Mouse (Mus musculus): ENCODE measurements around the gene Hyal3. TPM values are rescaled to one million over a fixed set of nuclear protein-coding genes. Genes with fewer than 3 reads are reported as not detected.

Hyal3 gene
- total and polyA plus RNA-seq, 2 experiments from 2014 or later = 1.8 to 4.3 TPM

DNA sequence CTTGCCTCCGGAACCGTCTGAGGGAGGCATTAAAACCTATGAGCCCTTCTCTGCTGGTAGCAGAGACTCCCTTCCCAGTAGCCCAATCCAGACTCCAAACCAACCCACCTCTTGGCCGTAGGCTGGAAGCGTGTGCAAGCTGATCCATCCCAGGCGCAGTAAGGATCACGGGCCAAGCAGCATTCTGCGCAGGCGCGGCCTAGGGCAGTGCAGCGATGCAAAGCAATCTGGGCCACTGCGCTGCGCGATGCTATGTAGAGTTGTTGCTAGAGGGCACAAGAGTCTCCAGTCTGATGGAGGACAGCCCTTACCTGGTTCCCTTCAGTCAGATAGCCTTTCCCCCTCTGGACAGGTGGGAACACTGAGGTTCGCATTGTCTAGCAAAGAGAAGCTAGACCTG is 19.2 kb downstream of the Hyal3 start:
- Histone ChIP-seq H3K4me3 (ENCODE audit: low read depth, low read length) (no peak overlapping the region), H3K4me2 (ENCODE audit: low read depth, low read length, poor library complexity, severe bottlenecking) (no peak overlapping the region), H3K9ac (replicated peaks; ENCODE audit: low read length, poor library complexity, severe bottlenecking) (no peak overlapping the region), H3K9me3 (ENCODE audit: low read length) (no peaks in the 10 kb centered on the region), H3K36me3 (ENCODE audit: insufficient read depth, low read length) (no peaks in the 10 kb centered on the region), H3K27ac (ENCODE audit: low read depth, low read length) (no peak overlapping the region), H3K27me3 (ENCODE audit: insufficient read depth, low read length) (no peaks in the 10 kb centered on the region), H3K4me1 (ENCODE audit: insufficient read depth, low read length) (no peaks in the 10 kb centered on the region)
- TF ChIP-seq CTCF (IDR thresholded peaks at IDR 0.05) = no peak
- DNase-seq (ENCODE audit: low spot score) (no peak), ATAC-seq (ENCODE audit: low FRiP score) (no peak)
- WGBS = 77% methylated on average over 14 of the region's 14 CpGs

DNA sequence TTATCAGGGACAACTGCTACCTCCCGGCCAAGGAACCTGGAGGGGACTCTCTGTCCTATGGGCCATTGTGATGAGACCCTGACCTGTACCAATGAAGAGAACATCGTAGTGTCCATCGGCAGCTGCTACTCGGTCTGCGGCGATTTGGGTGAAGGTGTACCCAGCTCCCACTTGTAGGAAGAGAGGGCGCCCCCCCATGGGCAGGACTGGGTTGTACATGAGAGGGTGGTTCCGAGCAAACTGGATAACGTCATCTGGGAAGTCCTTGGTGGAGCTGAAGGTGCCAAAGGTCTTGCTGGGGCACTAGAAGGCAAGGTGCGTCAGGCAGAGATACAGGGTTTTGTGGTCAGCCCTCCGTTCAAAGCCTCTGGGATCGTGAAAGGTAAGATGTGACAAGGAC is 20.1 kb downstream of the Hyal3 start:
- no peaks in the 10 kb centered on the region for H3K4me1 ChIP-seq (ENCODE audit: insufficient read depth, low read length)

DNA sequence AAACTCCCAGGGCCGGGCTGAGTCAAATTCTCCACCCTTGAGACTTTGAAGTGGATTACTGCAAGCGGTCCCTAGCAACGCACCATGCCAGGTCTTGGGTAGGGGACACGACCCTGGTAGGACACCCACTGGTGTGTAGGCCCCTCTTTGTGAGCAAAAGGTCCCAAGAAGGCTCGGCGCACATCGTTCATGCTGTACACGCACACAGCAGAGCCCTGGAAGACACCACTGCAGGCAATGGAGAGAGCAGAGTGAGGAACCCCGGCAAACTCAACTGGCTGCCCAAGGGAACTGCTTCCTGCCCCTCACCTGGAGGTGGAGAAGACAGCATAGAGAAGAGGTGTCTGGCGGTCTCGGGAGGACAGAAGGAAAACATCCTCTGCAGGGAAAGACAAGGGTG is 20.7 kb downstream of the Hyal3 start:
- no peak overlapping the region for H3K27ac ChIP-seq (ENCODE audit: low read depth, low read length)
- WGBS = 86% methylated on average over 11 of the region's 11 CpGs
- ATAC-seq (ENCODE audit: low FRiP score) (no peak), DNase-seq (ENCODE audit: low spot score) (no peak)
- no peaks in the 10 kb centered on the region for H3K9me3 ChIP-seq (ENCODE audit: low read length)
- no peaks in the 10 kb centered on the region for H3K27me3 ChIP-seq (ENCODE audit: insufficient read depth, low read length)
- H3K4me1 ChIP-seq (ENCODE audit: insufficient read depth, low read length) = no peaks in the 10 kb centered on the region
- H3K4me3 ChIP-seq (ENCODE audit: low read depth, low read length) = no peak overlapping the region
- H3K4me2 ChIP-seq (ENCODE audit: low read depth, low read length, poor library complexity, severe bottlenecking) = no peak overlapping the region
- TF ChIP-seq CTCF (IDR thresholded peaks at IDR 0.05) = no peak
- no peaks in the 10 kb centered on the region for H3K36me3 ChIP-seq (ENCODE audit: insufficient read depth, low read length)
- no peak overlapping the region for H3K9ac ChIP-seq (replicated peaks; ENCODE audit: low read length, poor library complexity, severe bottlenecking)

More for the DNA sequence above, 20.1 kb downstream of the Hyal3 start:
- no peak overlapping the region for H3K27ac ChIP-seq (ENCODE audit: low read depth, low read length)
- ATAC-seq (ENCODE audit: low FRiP score) (no peak), DNase-seq (ENCODE audit: low spot score) (no peak)
- H3K9me3 ChIP-seq (ENCODE audit: low read length) = no peaks in the 10 kb centered on the region
- peak; percentile 32 for TF ChIP-seq CTCF (IDR thresholded peaks at IDR 0.05)
- no peaks in the 10 kb centered on the region for H3K36me3 ChIP-seq (ENCODE audit: insufficient read depth, low read length)
- no peak overlapping the region for H3K4me3 ChIP-seq (ENCODE audit: low read depth, low read length)
- no peaks in the 10 kb centered on the region for H3K27me3 ChIP-seq (ENCODE audit: insufficient read depth, low read length)
- H3K4me2 ChIP-seq (ENCODE audit: low read depth, low read length, poor library complexity, severe bottlenecking) = no peak overlapping the region
- H3K9ac ChIP-seq (replicated peaks; ENCODE audit: low read length, poor library complexity, severe bottlenecking) = no peak overlapping the region
- 85% methylated on average over 12 of the region's 12 CpGs for WGBS

DNA sequence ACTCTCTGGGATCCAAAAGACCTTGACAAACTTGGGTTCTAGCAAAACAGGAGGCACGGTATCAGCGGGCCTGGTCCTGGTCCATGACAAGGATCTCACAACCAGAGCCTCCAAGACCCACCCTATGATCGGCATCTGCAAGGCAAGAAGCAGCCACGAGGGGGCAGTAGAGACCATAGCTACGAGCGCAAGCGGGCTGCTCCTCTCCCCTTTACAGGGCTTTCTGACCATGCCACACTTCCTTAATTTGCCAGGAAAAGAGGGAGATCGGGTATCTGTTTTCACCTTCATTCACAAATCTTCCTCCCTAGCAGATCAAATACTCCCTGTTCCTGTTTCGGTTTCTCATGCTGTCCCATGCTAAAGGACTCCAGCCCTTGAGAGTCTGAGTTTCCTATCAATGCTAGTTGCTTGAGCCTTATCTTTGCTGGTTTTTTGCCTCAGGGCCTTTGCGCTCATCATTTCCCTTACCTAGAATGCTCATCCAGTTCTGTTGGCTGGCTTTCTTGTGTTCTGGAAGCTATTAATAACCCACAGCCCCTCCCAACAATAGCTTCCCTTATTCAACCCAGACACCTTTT is 21.5 kb downstream of the Hyal3 start:
- Histone ChIP-seq H3K9ac (replicated peaks; ENCODE audit: low read length, poor library complexity, severe bottlenecking) (no peak overlapping the region), H3K9me3 (ENCODE audit: low read length) (no peaks in the 10 kb centered on the region), H3K27me3 (ENCODE audit: insufficient read depth, low read length) (no peaks in the 10 kb centered on the region), H3K36me3 (ENCODE audit: insufficient read depth, low read length) (no peaks in the 10 kb centered on the region), H3K4me1 (ENCODE audit: insufficient read depth, low read length) (no peaks in the 10 kb centered on the region), H3K4me2 (ENCODE audit: low read depth, low read length, poor library complexity, severe bottlenecking) (no peak overlapping the region), H3K27ac (ENCODE audit: low read depth, low read length) (peak overlapping the region; percentile 19; the same call in 1 of the 2 replicates), H3K4me3 (ENCODE audit: low read depth, low read length) (no peak overlapping the region)
- peak; percentile 99 for TF ChIP-seq CTCF (IDR thresholded peaks at IDR 0.05)
- WGBS = 12% methylated on average over 10 of the region's 10 CpGs
- peak; percentile 92 for DNase-seq (ENCODE audit: low spot score)
- ATAC-seq (ENCODE audit: low FRiP score) = 0 out of 2 replicates have a peak, but pooled peaks have one; percentile 39

DNA sequence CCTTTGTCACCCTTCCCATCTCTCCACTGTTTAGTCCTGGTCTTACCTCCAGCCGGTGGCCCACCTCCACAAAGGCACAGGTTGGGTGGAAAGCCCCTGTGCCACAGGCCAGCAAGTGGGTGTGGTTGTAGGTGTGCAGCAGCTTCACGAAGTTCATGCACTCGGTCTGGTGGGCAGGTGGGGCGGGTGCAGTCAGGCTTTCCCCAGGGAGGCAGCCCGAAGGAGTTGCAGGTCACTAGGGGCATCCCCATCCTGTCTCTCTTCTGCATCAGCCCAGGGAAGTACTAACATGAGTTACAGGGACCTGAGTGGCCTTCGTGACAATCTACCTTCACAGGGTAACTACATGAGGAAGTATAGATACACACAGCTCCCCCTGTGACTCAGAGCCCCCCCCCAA is 22.6 kb downstream of the Hyal3 start:
- no peak for ATAC-seq (ENCODE audit: low FRiP score)
- no peaks in the 10 kb centered on the region for H3K36me3 ChIP-seq (ENCODE audit: insufficient read depth, low read length)
- H3K4me1 ChIP-seq (ENCODE audit: insufficient read depth, low read length) = no peaks in the 10 kb centered on the region
- no peaks in the 10 kb centered on the region for H3K9me3 ChIP-seq (ENCODE audit: low read length)
- WGBS = 83% methylated on average over 6 of the region's 6 CpGs
- no peak overlapping the region for H3K4me2 ChIP-seq (ENCODE audit: low read depth, low read length, poor library complexity, severe bottlenecking)
- H3K27ac ChIP-seq (ENCODE audit: low read depth, low read length) = no peak overlapping the region
- no peak overlapping the region for H3K4me3 ChIP-seq (ENCODE audit: low read depth, low read length)
- no peak for TF ChIP-seq CTCF (IDR thresholded peaks at IDR 0.05)
- H3K9ac ChIP-seq (replicated peaks; ENCODE audit: low read length, poor library complexity, severe bottlenecking) = no peak overlapping the region
- DNase-seq (ENCODE audit: low spot score) = no peak
- no peaks in the 10 kb centered on the region for H3K27me3 ChIP-seq (ENCODE audit: insufficient read depth, low read length)

DNA sequence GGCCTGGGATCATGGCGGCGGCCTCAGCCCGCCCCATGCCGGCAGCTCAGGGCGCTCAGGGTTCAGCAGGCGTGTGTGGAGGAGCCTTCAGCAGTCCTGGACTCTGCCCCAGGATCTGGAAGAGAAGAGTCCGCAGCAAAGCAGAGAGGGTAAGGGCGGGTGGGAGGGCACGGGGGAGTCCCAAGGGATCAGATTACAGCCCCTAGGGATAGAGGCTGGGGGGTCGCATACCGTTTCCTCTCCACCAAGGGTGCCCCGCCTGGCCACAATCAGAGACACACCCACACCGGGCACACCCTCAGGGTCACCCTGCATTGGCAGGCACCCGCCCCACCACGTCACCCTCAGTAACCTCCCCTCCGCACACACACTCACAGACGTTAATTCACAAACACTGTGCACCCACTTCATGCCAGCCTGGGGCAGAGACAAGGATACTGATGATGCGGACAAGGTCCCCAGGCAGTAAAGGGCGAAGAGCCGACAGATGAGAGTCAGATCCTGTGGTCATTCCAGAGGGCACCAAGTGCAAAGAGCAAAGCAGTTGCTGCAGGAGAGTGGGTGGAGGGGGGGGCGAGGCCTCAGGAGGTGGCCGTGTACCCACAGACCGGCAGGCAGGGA is 24.5 kb downstream of the Hyal3 start:
- no peak for DNase-seq (ENCODE audit: low spot score)
- H3K9ac ChIP-seq (replicated peaks; ENCODE audit: low read length, poor library complexity, severe bottlenecking) = no peak overlapping the region
- TF ChIP-seq CTCF (IDR thresholded peaks at IDR 0.05) = no peak
- no peak for ATAC-seq (ENCODE audit: low FRiP score)
- H3K4me3 ChIP-seq (ENCODE audit: low read depth, low read length) = no peak overlapping the region
- no peaks in the 10 kb centered on the region for H3K27me3 ChIP-seq (ENCODE audit: insufficient read depth, low read length)
- no peak overlapping the region; the same call in 1 of the 2 replicates for H3K4me2 ChIP-seq (ENCODE audit: low read depth, low read length, poor library complexity, severe bottlenecking)
- no peak overlapping the region for H3K27ac ChIP-seq (ENCODE audit: low read depth, low read length)
- no peaks in the 10 kb centered on the region for H3K9me3 ChIP-seq (ENCODE audit: low read length)
- no peaks in the 10 kb centered on the region for H3K36me3 ChIP-seq (ENCODE audit: insufficient read depth, low read length)
- no peaks in the 10 kb centered on the region for H3K4me1 ChIP-seq (ENCODE audit: insufficient read depth, low read length)
- WGBS = 45% methylated on average over 23 of the region's 23 CpGs

Measured in midbrain, postnatal 0 days (tissue).